Mouse (Mus musculus) cortical plate, adult 2 months (tissue): ENCODE data around the gene Ttc34.

Experiments
- CTCF ChIP-seq: fragments of 200-500 bp; IDR thresholded peaks from 2 replicates; pipeline ENCODE4 v1.5.1; 2011; ENCODE audit warnings: mild to moderate bottlenecking, control low read depth, low read length; ENCODE audit not compliant: insufficient read depth; ENCODE audit errors: extremely low read depth
- POLR2A ChIP-seq: fragments of 200-500 bp; IDR thresholded peaks from 2 replicates; pipeline ENCODE4 v1.6.1; 2011; ENCODE audit warnings: mild to moderate bottlenecking, low read length, control low read depth; ENCODE audit not compliant: insufficient read depth; ENCODE audit errors: extremely low read depth

- TF ChIP-seq CTCF (peak; percentile 99), POLR2A (peak; percentile 87)
Measured at GRCm38 (mm10) chr4:154877864-154878548, 40.7 kb downstream of the Ttc34 start.
